Mouse (Mus musculus) CH12.LX (cell line): ENCODE data around the gene Ccl11. TPM values are rescaled to one million over a fixed set of nuclear protein-coding genes. Genes with fewer than 3 reads are reported as not detected.

Experiments
- DNase-seq: peaks from one replicate; pipeline ENCODE4 v3.0.0-alpha.2; 2013; ENCODE audit errors: extremely low read depth
- H3K27ac ChIP-seq: 2 replicates; pipeline ENCODE4 v1.5.1; 2012; ENCODE audit warnings: low read depth, mild to moderate bottlenecking, control low read depth, moderate library complexity; ENCODE audit not compliant: insufficient read depth
- H3K27me3 ChIP-seq: replicated peaks from 2 replicates; pipeline ENCODE3; 2012; ENCODE audit warnings: inconsistent platforms
- H3K36me3 ChIP-seq, 2 experiments: replicated peaks in 1 of 2; 2 replicates each; pipeline versions ENCODE3 to v1.6.1; 2012; ENCODE audit warnings: inconsistent platforms in 1 of 2, low read length in 1 of 2, mild to moderate bottlenecking in 1 of 2, mixed read lengths in 1 of 2, moderate library complexity in 1 of 2; ENCODE audit not compliant: control insufficient read depth in 1 of 2, insufficient read depth in 1 of 2
- H3K4me1 ChIP-seq, 2 experiments: 2 replicates each; pipeline ENCODE4 v1.6.1; 2012; ENCODE audit warnings: inconsistent platforms in 1 of 2, moderate library complexity in 1 of 2; ENCODE audit not compliant: insufficient read depth in 2 of 2, control insufficient read depth in 1 of 2
- H3K4me2 ChIP-seq: 2 replicates; pipeline ENCODE4 v1.6.1; 2012; ENCODE audit warnings: low read depth, mild to moderate bottlenecking, control low read depth; ENCODE audit not compliant: poor library complexity, insufficient read depth, severe bottlenecking
- H3K4me3 ChIP-seq, 3 experiments: fragments of 150-350 bp in 1 of 3; sonication (generic) in 1 of 3; replicated peaks in 1 of 3; 2 replicates each; pipeline versions ENCODE3 to v1.5.1; 2011 to 2012; ENCODE audit warnings: low read depth in 2 of 3, low read length in 2 of 3, mild to moderate bottlenecking in 2 of 3, moderate library complexity in 2 of 3, control low read depth in 1 of 3, improper control_type of control experiment in 1 of 3, inconsistent platforms in 1 of 3, mixed read lengths in 1 of 3; ENCODE audit not compliant: poor library complexity in 1 of 3
- H3K79me2 ChIP-seq: replicated peaks from 2 replicates; pipeline ENCODE4 v1.6.1; 2012; ENCODE audit warnings: mild to moderate bottlenecking, moderate library complexity; ENCODE audit not compliant: control insufficient read depth, poor library complexity, insufficient read depth, severe bottlenecking; ENCODE audit errors: extremely low read depth
- H3K9ac ChIP-seq: 2 replicates; pipeline ENCODE4 v1.6.1; 2012; ENCODE audit warnings: low read depth, mild to moderate bottlenecking, control low read depth, moderate library complexity; ENCODE audit not compliant: insufficient read depth
- H3K9me3 ChIP-seq: replicated peaks from 2 replicates; pipeline ENCODE3; 2012; ENCODE audit warnings: low read length, inconsistent platforms, mixed read lengths
- CHD2 ChIP-seq: IDR thresholded peaks from 2 replicates; pipeline ENCODE4 v1.6.1; 2011; ENCODE audit warnings: low read length, improper control_type of control experiment
- CTCF ChIP-seq, 2 experiments: IDR thresholded peaks in 1 of 2; conservative IDR thresholded peaks in 1 of 2; 2 replicates each; pipeline ENCODE4 v1.5.1; 2011 to 2012; ENCODE audit warnings: low read depth in 2 of 2, low read length in 2 of 2, improper control_type of control experiment in 1 of 2, inconsistent platforms in 1 of 2, mild to moderate bottlenecking in 1 of 2, moderate library complexity in 1 of 2
- ELF1 ChIP-seq: IDR thresholded peaks from 2 replicates; pipeline ENCODE4 v1.6.1; 2014; ENCODE audit warnings: low read depth, mild to moderate bottlenecking, inconsistent platforms, low read length, improper control_type of control experiment
- EP300 ChIP-seq: IDR thresholded peaks from 2 replicates; pipeline ENCODE4 v1.6.1; 2011; ENCODE audit warnings: low read length, improper control_type of control experiment
- IRF4 ChIP-seq: IDR thresholded peaks from 2 replicates; pipeline ENCODE4 v1.6.1; 2014; ENCODE audit warnings: low read depth, mild to moderate bottlenecking, inconsistent platforms, low read length, improper control_type of control experiment
- JUND ChIP-seq: conservative IDR thresholded peaks from 2 replicates; pipeline ENCODE4 v1.6.1; 2011; ENCODE audit warnings: low read depth, low read length, improper control_type of control experiment
- KAT2A ChIP-seq: IDR thresholded peaks from 2 replicates; pipeline ENCODE4 v1.6.1; 2012; ENCODE audit warnings: low read length, improper control_type of control experiment, inconsistent platforms; ENCODE audit not compliant: insufficient replicate concordance
- MAFK ChIP-seq: IDR thresholded peaks from 2 replicates; pipeline ENCODE4 v1.6.1; 2011; ENCODE audit warnings: low read length, improper control_type of control experiment; ENCODE audit not compliant: insufficient replicate concordance
- MAX ChIP-seq: IDR thresholded peaks from 2 replicates; pipeline ENCODE4 v1.6.1; 2011; ENCODE audit warnings: low read length, improper control_type of control experiment
- POLR2A ChIP-seq: IDR thresholded peaks from 2 replicates; pipeline ENCODE4 v1.6.1; 2011; ENCODE audit warnings: low read depth, mild to moderate bottlenecking, improper control_type of control experiment, low read length
- POLR2AphosphoS2 ChIP-seq: IDR thresholded peaks from 2 replicates; pipeline ENCODE4 v1.6.1; 2011; ENCODE audit warnings: low read depth, low read length, improper control_type of control experiment
- SMC3 ChIP-seq: IDR thresholded peaks from 2 replicates; pipeline ENCODE4 v1.6.1; 2011; ENCODE audit warnings: low read depth, low read length, improper control_type of control experiment
- TCF12 ChIP-seq: IDR thresholded peaks from 2 replicates; pipeline ENCODE4 v1.6.1; 2014; ENCODE audit warnings: low read depth, mild to moderate bottlenecking, inconsistent platforms, low read length, improper control_type of control experiment
- UBTF ChIP-seq: IDR thresholded peaks from 2 replicates; pipeline ENCODE4 v1.6.1; 2012; ENCODE audit warnings: low read depth, mild to moderate bottlenecking, inconsistent platforms, low read length, improper control_type of control experiment, moderate library complexity
- USF1 ChIP-seq: IDR thresholded peaks from 2 replicates; pipeline ENCODE4 v1.6.1; 2014; ENCODE audit warnings: low read depth, mild to moderate bottlenecking, inconsistent platforms, low read length, improper control_type of control experiment
- USF2 ChIP-seq: conservative IDR thresholded peaks from 2 replicates; pipeline ENCODE4 v1.6.1; 2011; ENCODE audit warnings: low read depth, low read length, improper control_type of control experiment
- ZC3H11A ChIP-seq: IDR thresholded peaks from 2 replicates; pipeline ENCODE4 v1.6.1; 2012; ENCODE audit warnings: low read depth, mild to moderate bottlenecking, inconsistent platforms, low read length, improper control_type of control experiment
- ZMIZ1 ChIP-seq: IDR thresholded peaks from 2 replicates; pipeline ENCODE4 v1.6.1; 2012; ENCODE audit warnings: low read depth, mild to moderate bottlenecking, inconsistent platforms, low read length, improper control_type of control experiment
- dilution Hi-C: fragments of 300-500 bp; cut with MboI; formaldehyde crosslinking; loops from 2 replicates; pipeline ENCODE4 v1.14.3; 2020; ENCODE audit warnings: low sequenced_read_pairs; ENCODE audit not compliant: extremely low pct_unique_long_range_greater_than_20kb, extremely low pct_ligation_motif_present
- in situ Hi-C: fragments of 300-500 bp; cut with MboI; formaldehyde crosslinking; loops from 3 replicates; pipeline ENCODE4 v1.14.3; 2019; ENCODE audit warnings: low sequenced_read_pairs, low pct_ligation_motif_present, low pct_unique_long_range_greater_than_20kb, mixed read lengths
- polyA plus RNA-seq: library from polyadenylated mRNA; unstranded; fragments of >175 nt; gene quantifications from 2 replicates; pipeline ENCODE4 v1.2.1, GENCODE M21; 2012; ENCODE audit warnings: low read depth; ENCODE audit not compliant: insufficient read length
- total RNA-seq, 2 experiments: library from RNA; depleted of rRNA; stranded (reverse); fragments of 300-350 nt in 1 of 2; fragments of >200 nt in 1 of 2; gene quantifications; 2 replicates each; pipeline ENCODE4 v1.2.3; 2012 to 2014

Ccl11 gene
- not detected in 2 replicates for total RNA-seq (2012; rRNA removed)
- not detected in 2 replicates for total RNA-seq (2014; rRNA removed)
- polyA plus RNA-seq = not detected in 2 replicates

- DNase-seq = no peak
- TF ChIP-seq EP300 (no peak), IRF4 (no peak), ZMIZ1 (no peak), POLR2AphosphoS2 (no peak), UBTF (no peak), KAT2A (no peak), TCF12 (no peak), USF1 (no peak), CTCF (conservative IDR thresholded peaks at IDR 0.05 in 1 of 2, IDR thresholded peaks at IDR 0.05 in 1 of 2; ENCODE audit: low read depth in 2 of 2, low read length in 2 of 2) (no peak), MAFK (no peak), CHD2 (no peak), SMC3 (no peak), POLR2A (no peak), JUND (no peak)
- H3K9me3 ChIP-seq = no peaks in the 10 kb centered on the region
- H3K4me1 ChIP-seq = no peaks in the 10 kb centered on the region
- no peaks in the 10 kb centered on the region for H3K79me2 ChIP-seq
- no peaks in the 10 kb centered on the region for H3K36me3 ChIP-seq
- H3K27ac ChIP-seq = no peak within 1 kb of the TSS
- no peak within 1 kb of the TSS for H3K9ac ChIP-seq
- in situ Hi-C loops (no loop called here), dilution Hi-C loops (no loop called here)
- peaks cover 80% of the 10 kb centered on the region for H3K27me3 ChIP-seq
- no peak within 1 kb of the TSS for H3K4me3 ChIP-seq
- H3K4me2 ChIP-seq = no peak within 1 kb of the TSS
These were observed at the start of gene Ccl11 for GRCm38 (mm10) chr11:82057646-82058045. TSS of gene Ccl11 (plus strand) at chr11:82057823.

GRCm38 (mm10) chr11:82010115-82010514 lies 47.5 kb upstream of the Ccl11 start:
- no peaks in the 10 kb centered on the region for H3K79me2 ChIP-seq
- H3K4me3 ChIP-seq = no peak overlapping the region
- H3K27me3 ChIP-seq = peaks cover 14% of the 10 kb centered on the region
- DNase-seq = no peak
- dilution Hi-C loops (no loop called here), in situ Hi-C loops (no loop called here)
- peaks cover 4 to 24% of the 10 kb centered on the region in 2 experiments; a peak in 3 of 4 replicates for H3K4me1 ChIP-seq
- no peak for TF ChIP-seq MAX
- no peak for TF ChIP-seq IRF4
- no peak for TF ChIP-seq ELF1
- TF ChIP-seq POLR2AphosphoS2 = no peak
- TF ChIP-seq SMC3 = no peak
- no peak for TF ChIP-seq ZC3H11A
- TF ChIP-seq POLR2A = no peak
- no peak for TF ChIP-seq USF2
- TF ChIP-seq, all 38 proteins: peak for 0
- H3K36me3 ChIP-seq = no peaks in the 10 kb centered on the region
- H3K9ac ChIP-seq = no peak overlapping the region
- H3K9me3 ChIP-seq = no peaks in the 10 kb centered on the region
- H3K27ac ChIP-seq = no peak overlapping the region
- no peak overlapping the region for H3K4me2 ChIP-seq
